Mouse (Mus musculus) limb, embryonic 13.5 days (tissue): ENCODE measurements around the gene Spock1. TPM values are rescaled to one million over a fixed set of nuclear protein-coding genes. Genes with fewer than 3 reads are reported as not detected.

Experiments
- ATAC-seq: fragments of 200-750 bp; cut with Nextera tagmentation; 2 replicates; pipeline ENCODE4 v1.8.0; 2017; ENCODE audit warnings: low read depth, moderate number of reproducible peaks, moderate TSS enrichment; ENCODE audit not compliant: low FRiP score
- H3K27ac ChIP-seq: fragments of 300-500 bp; sonication (generic); 2 replicates; pipeline ENCODE4 v1.5.1; 2015; ENCODE audit warnings: inconsistent platforms, mild to moderate bottlenecking, moderate library complexity
- H3K27me3 ChIP-seq: fragments of 300-500 bp; sonication (generic); 2 replicates; pipeline ENCODE4 v1.6.1; 2015; ENCODE audit warnings: mild to moderate bottlenecking, inconsistent platforms
- H3K36me3 ChIP-seq: fragments of 300-500 bp; sonication (generic); 2 replicates; pipeline ENCODE4 v1.6.1; 2015; ENCODE audit warnings: inconsistent platforms, mild to moderate bottlenecking, moderate library complexity
- H3K4me1 ChIP-seq: fragments of 300-500 bp; sonication (generic); 2 replicates; pipeline ENCODE4 v1.6.1; 2015; ENCODE audit warnings: inconsistent platforms
- H3K4me2 ChIP-seq: fragments of 300-500 bp; sonication (generic); replicated peaks from 2 replicates; pipeline ENCODE4 v1.6.1; 2015; ENCODE audit warnings: inconsistent platforms, mild to moderate bottlenecking, moderate library complexity
- H3K4me3 ChIP-seq: fragments of 300-500 bp; sonication (generic); 2 replicates; pipeline ENCODE4 v1.5.1; 2015; ENCODE audit warnings: moderate library complexity, mild to moderate bottlenecking, inconsistent platforms
- H3K9ac ChIP-seq: fragments of 300-500 bp; sonication (generic); 2 replicates; pipeline ENCODE4 v1.6.1; 2015; ENCODE audit warnings: mild to moderate bottlenecking, inconsistent platforms
- H3K9me3 ChIP-seq: fragments of 300-500 bp; sonication (generic); 2 replicates; pipeline ENCODE4 v1.6.1; 2016; ENCODE audit warnings: inconsistent platforms
- WGBS: fragments of 180-500 bp; shearing (Covaris S2); methylation state at CpG from one replicate; pipeline ENCODE4 v1.1.7; 2015; 5-methylcytosine and 5-hydroxymethylcytosine counted together
- polyA plus RNA-seq: library from polyadenylated mRNA; unstranded; fragments of >200 nt; fragmentation: Nextera tagmentation; extraction: Ambion mirVana; gene quantifications from 2 replicates; pipeline ENCODE4 v1.2.1, GENCODE M21; 2015

Spock1 gene
- polyA plus RNA-seq, 1 experiment from 2014 or later: 2.4 TPM

GRCm38 (mm10) chr13:57857016-57857415, 51.1 kb downstream of the Spock1 start:
- Histone ChIP-seq H3K9ac (no peak overlapping the region), H3K4me3 (no peak overlapping the region), H3K4me2 (no peak overlapping the region), H3K36me3 (no peaks in the 10 kb centered on the region), H3K27ac (no peak overlapping the region), H3K9me3 (no peaks in the 10 kb centered on the region), H3K27me3 (0 out of 2 replicates have a peak, but pooled peaks cover 2% of the 10 kb centered on the region), H3K4me1 (peaks cover 10% of the 10 kb centered on the region; the same call in 1 of the 2 replicates)
- ATAC-seq: no peak
- WGBS: 93% methylated on average over 3 of the region's 3 CpGs

GRCm38 (mm10) chr13:57856311-57856853, 51.8 kb downstream of the Spock1 start:
- no peak for ATAC-seq
- Histone ChIP-seq H3K4me2 (no peak overlapping the region), H3K27me3 (0 out of 2 replicates have a peak, but pooled peaks cover 2% of the 10 kb centered on the region), H3K9ac (no peak overlapping the region), H3K27ac (no peak overlapping the region), H3K4me1 (peaks cover 10% of the 10 kb centered on the region; the same call in 1 of the 2 replicates), H3K36me3 (no peaks in the 10 kb centered on the region), H3K4me3 (no peak overlapping the region), H3K9me3 (no peaks in the 10 kb centered on the region)
- 77% methylated on average over 10 of the region's 10 CpGs for WGBS

GRCm38 (mm10) chr13:57855766-57856165, 52.4 kb downstream of the Spock1 start:
- 46% methylated on average over 4 of the region's 4 CpGs for WGBS
- H3K9ac ChIP-seq: no peak overlapping the region
- ATAC-seq: no peak

GRCm38 (mm10) chr13:57854416-57854815, 53.7 kb downstream of the Spock1 start:
- no peaks in the 10 kb centered on the region for H3K36me3 ChIP-seq
- no peaks in the 10 kb centered on the region for H3K9me3 ChIP-seq
- WGBS: 82% methylated on average over 8 of the region's 8 CpGs
- no peak for ATAC-seq
- no peak overlapping the region for H3K4me3 ChIP-seq
- no peak overlapping the region for H3K27ac ChIP-seq
- H3K4me2 ChIP-seq: no peak overlapping the region
- H3K27me3 ChIP-seq: 0 out of 2 replicates have a peak, but pooled peaks cover 2% of the 10 kb centered on the region
- peaks cover 10% of the 10 kb centered on the region; the same call in 1 of the 2 replicates for H3K4me1 ChIP-seq
- H3K9ac ChIP-seq: no peak overlapping the region

More at GRCm38 (mm10) chr13:57855766-57856165, 52.4 kb downstream of the Spock1 start:
- Histone ChIP-seq H3K36me3 (no peaks in the 10 kb centered on the region), H3K4me3 (no peak overlapping the region), H3K27ac (no peak overlapping the region), H3K27me3 (0 out of 2 replicates have a peak, but pooled peaks cover 2% of the 10 kb centered on the region), H3K9me3 (no peaks in the 10 kb centered on the region), H3K4me2 (no peak overlapping the region), H3K4me1 (peaks cover 10% of the 10 kb centered on the region; the same call in 1 of the 2 replicates)

GRCm38 (mm10) chr13:57853621-57854020, 54.5 kb downstream of the Spock1 start:
- peaks cover 10% of the 10 kb centered on the region; the same call in 1 of the 2 replicates for H3K4me1 ChIP-seq
- 80% methylated on average over 1 of the region's 1 CpGs for whole genome bisulfite sequencing
- H3K9me3 ChIP-seq: no peaks in the 10 kb centered on the region
- no peak for ATAC-seq
- H3K27ac ChIP-seq: no peak overlapping the region
- no peak overlapping the region for H3K4me2 ChIP-seq
- no peak overlapping the region for H3K9ac ChIP-seq
- 0 out of 2 replicates have a peak, but pooled peaks cover 2% of the 10 kb centered on the region for H3K27me3 ChIP-seq
- H3K4me3 ChIP-seq: no peak overlapping the region
- H3K36me3 ChIP-seq: no peaks in the 10 kb centered on the region

GRCm38 (mm10) chr13:57853156-57853555, 55.0 kb downstream of the Spock1 start:
- H3K36me3 ChIP-seq: no peaks in the 10 kb centered on the region
- peaks cover 10% of the 10 kb centered on the region; the same call in 1 of the 2 replicates for H3K4me1 ChIP-seq
- no peak for ATAC-seq
- no peak overlapping the region for H3K4me3 ChIP-seq
- H3K27me3 ChIP-seq: 0 out of 2 replicates have a peak, but pooled peaks cover 2% of the 10 kb centered on the region
- no peaks in the 10 kb centered on the region for H3K9me3 ChIP-seq
- H3K4me2 ChIP-seq: no peak overlapping the region
- 80% methylated on average over 10 of the region's 10 CpGs for WGBS
- H3K27ac ChIP-seq: no peak overlapping the region
- no peak overlapping the region for H3K9ac ChIP-seq

- Histone ChIP-seq H3K27ac (no peak overlapping the region), H3K9ac (no peak overlapping the region), H3K4me3 (no peak overlapping the region), H3K4me2 (no peak overlapping the region), H3K9me3 (0 out of 2 replicates have a peak, but pooled peaks cover 3% of the 10 kb centered on the region), H3K27me3 (no peaks in the 10 kb centered on the region), H3K36me3 (no peaks in the 10 kb centered on the region), H3K4me1 (0 out of 2 replicates have a peak, but pooled peaks cover 4% of the 10 kb centered on the region)
- no peak for ATAC-seq
- 97% methylated on average over 1 of the region's 1 CpGs for WGBS
Observed at GRCm38 (mm10) chr13:57848931-57849330, 59.2 kb downstream of the Spock1 start.

GRCm38 (mm10) chr13:57847101-57847500, 61.0 kb downstream of the Spock1 start:
- Histone ChIP-seq H3K4me1 (0 out of 2 replicates have a peak, but pooled peaks cover 4% of the 10 kb centered on the region), H3K9ac (no peak overlapping the region), H3K27me3 (0 out of 2 replicates have a peak, but pooled peaks cover 2% of the 10 kb centered on the region), H3K4me3 (no peak overlapping the region), H3K9me3 (0 out of 2 replicates have a peak, but pooled peaks cover 3% of the 10 kb centered on the region), H3K36me3 (no peaks in the 10 kb centered on the region), H3K27ac (no peak overlapping the region), H3K4me2 (no peak overlapping the region)
- WGBS: 86% methylated on average over 4 of the region's 4 CpGs
- ATAC-seq: no peak

- no peak overlapping the region for H3K4me2 ChIP-seq
- ATAC-seq: no peak
- H3K9me3 ChIP-seq: 0 out of 2 replicates have a peak, but pooled peaks cover 3% of the 10 kb centered on the region
- H3K4me1 ChIP-seq: 0 out of 2 replicates have a peak, but pooled peaks cover 4% of the 10 kb centered on the region
- H3K36me3 ChIP-seq: no peaks in the 10 kb centered on the region
- 0 out of 2 replicates have a peak, but pooled peaks cover 2% of the 10 kb centered on the region for H3K27me3 ChIP-seq
- H3K27ac ChIP-seq: no peak overlapping the region
- WGBS: 78% methylated on average over 9 of the region's 9 CpGs
- no peak overlapping the region for H3K9ac ChIP-seq
- H3K4me3 ChIP-seq: no peak overlapping the region
Observed at GRCm38 (mm10) chr13:57846468-57846867, 61.7 kb downstream of the Spock1 start.

GRCm38 (mm10) chr13:57841141-57841848, 66.8 kb downstream of the Spock1 start:
- no peak overlapping the region for H3K27ac ChIP-seq
- H3K4me3 ChIP-seq: no peak overlapping the region
- 92% methylated on average over 5 of the region's 5 CpGs for WGBS
- 0 out of 2 replicates have a peak, but pooled peaks cover 4% of the 10 kb centered on the region for H3K4me1 ChIP-seq
- no peak overlapping the region for H3K9ac ChIP-seq
- ATAC-seq: no peak
- H3K27me3 ChIP-seq: 0 out of 2 replicates have a peak, but pooled peaks cover 2% of the 10 kb centered on the region
- H3K9me3 ChIP-seq: 0 out of 2 replicates have a peak, but pooled peaks cover 3% of the 10 kb centered on the region
- no peaks in the 10 kb centered on the region for H3K36me3 ChIP-seq
- H3K4me2 ChIP-seq: no peak overlapping the region

- ATAC-seq: no peak
- 79% methylated on average over 5 of the region's 5 CpGs for WGBS
- Histone ChIP-seq H3K27me3 (no peaks in the 10 kb centered on the region), H3K9me3 (no peaks in the 10 kb centered on the region), H3K9ac (no peak overlapping the region), H3K27ac (no peak overlapping the region), H3K4me3 (no peak overlapping the region), H3K36me3 (no peaks in the 10 kb centered on the region), H3K4me2 (no peak overlapping the region), H3K4me1 (no peaks in the 10 kb centered on the region)
Observed at GRCm38 (mm10) chr13:57837691-57838437, 70.3 kb downstream of the Spock1 start.
